Comparison of ENCODE assay signal across 8 mouse cellular contexts in the genomic region with DNA sequence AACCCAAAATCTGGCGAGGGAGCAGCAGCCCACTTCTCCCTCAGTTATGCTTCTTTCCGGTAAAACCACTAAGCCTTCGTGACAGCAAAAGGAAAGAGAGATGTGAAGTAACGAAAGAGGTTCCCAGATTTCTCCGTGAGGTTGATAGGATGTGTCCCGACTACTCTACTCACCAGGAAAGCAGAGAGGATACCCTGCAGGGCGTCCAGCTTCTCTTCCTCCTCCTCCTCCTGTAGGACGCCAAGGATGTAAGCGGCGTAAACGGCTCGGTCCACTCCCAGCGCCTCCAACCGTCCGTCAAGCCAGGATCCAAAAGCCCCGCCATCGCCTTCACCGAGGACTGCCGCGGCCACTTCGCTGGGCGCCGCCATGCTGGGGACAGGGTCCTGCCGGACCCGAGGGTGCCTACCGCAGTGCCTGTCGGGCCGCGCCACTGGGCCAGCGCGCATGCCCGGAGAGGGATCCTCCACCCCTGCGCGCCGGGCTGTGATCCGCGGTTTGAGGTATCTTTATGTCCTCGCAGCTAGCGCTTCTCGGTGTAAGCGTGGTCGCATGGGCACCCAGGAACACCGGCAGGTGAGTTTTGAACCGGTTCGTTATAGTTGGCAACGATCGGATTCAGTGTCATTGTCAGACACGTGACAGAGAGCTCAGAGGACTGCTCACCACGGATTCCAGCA. TPM values are rescaled to one million over a fixed set of nuclear protein-coding genes. Genes with fewer than 3 reads are reported as not detected.
DNase-seq lines count a peak whose midpoint lies in the region; ATAC-seq and TF ChIP-seq lines count a peak whose summit lies in the region.

A gene (minus strand): TSS at position 445 of the 680 bp plus-strand sequence.

- WGBS in forebrain, embryonic 15.5 days: under 1% methylated on average over 49 of the region's 49 CpGs
- under 1% methylated on average over 49 of the region's 49 CpGs for WGBS in liver, postnatal 0 days (ENCODE audit: insufficient replicate concordance)
- WGBS in neural tube, embryonic 13.5 days: under 1% methylated on average over 49 of the region's 49 CpGs

- intact Hi-C loops in heart, postnatal 25 days (cut with DNase I): no loop called here

- H3K9ac ChIP-seq in ES-E14 (ENCODE audit: insufficient read depth, low read depth, low read length, poor library complexity, severe bottlenecking): peak within 1 kb of the TSS; percentile 91
- peak within 1 kb of the TSS; percentile 79 for H3K9ac ChIP-seq in forebrain, embryonic 15.5 days (replicated peaks)
- H3K9ac ChIP-seq in liver, postnatal 0 days (replicated peaks): peak within 1 kb of the TSS; percentile 72
- H3K9ac ChIP-seq in neural tube, embryonic 13.5 days: peak within 1 kb of the TSS; percentile 79

- peak within 1 kb of the TSS; percentile 93 to 96 for H3K4me3 ChIP-seq in ES-E14 (ENCODE audit: insufficient read depth in 1 of 2, low read depth in 1 of 2, low read length in 2 of 2, poor library complexity in 1 of 2, severe bottlenecking in 1 of 2)
- H3K4me3 ChIP-seq in forebrain, embryonic 15.5 days: peak within 1 kb of the TSS; percentile 74
- peak within 1 kb of the TSS; percentile 80 for H3K4me3 ChIP-seq in liver, postnatal 0 days (ENCODE audit: low read depth, low read length)
- H3K4me3 ChIP-seq in neural tube, embryonic 13.5 days: peak within 1 kb of the TSS; percentile 66

- TF ChIP-seq CTCF in liver, postnatal 0 days (IDR thresholded peaks at IDR 0.05; ENCODE audit: low read depth): no peak

- H3K27ac ChIP-seq in ES-E14 (ENCODE audit: insufficient read depth, low read depth, low read length, poor library complexity, severe bottlenecking): no peak within 1 kb of the TSS
- peak within 1 kb of the TSS; percentile 69 for H3K27ac ChIP-seq in forebrain, embryonic 15.5 days (replicated peaks)
- 0 out of 2 replicates have a peak within 1 kb of the TSS, but pooled peaks have one; percentile 2 for H3K27ac ChIP-seq in liver, postnatal 0 days (ENCODE audit: low read depth)
- H3K27ac ChIP-seq in neural tube, embryonic 13.5 days (replicated peaks): peak within 1 kb of the TSS; percentile 63

- in situ Hi-C loops in ES-E14 (cut with MboI; ENCODE audit: low sequenced_read_pairs in 2 of 2, unreplicated experiment in 2 of 2): no loop called here

- H3K4me2 ChIP-seq in forebrain, embryonic 15.5 days (replicated peaks): peak within 1 kb of the TSS; percentile 64
- peak within 1 kb of the TSS; percentile 95 for H3K4me2 ChIP-seq in liver, postnatal 0 days (ENCODE audit: low read depth, low read length)
- peak within 1 kb of the TSS; percentile 75 for H3K4me2 ChIP-seq in neural tube, embryonic 13.5 days

- H3K27me3 ChIP-seq in forebrain, embryonic 15.5 days: no peaks in the 10 kb centered on the region
- no peaks in the 10 kb centered on the region for H3K27me3 ChIP-seq in liver, postnatal 0 days (ENCODE audit: insufficient read depth, low read length)
- H3K27me3 ChIP-seq in neural tube, embryonic 13.5 days: no peaks in the 10 kb centered on the region

- no peak for TF ChIP-seq EP300 in liver, postnatal 0 days (IDR thresholded peaks at IDR 0.05; ENCODE audit: low read depth)

- ATAC-seq in forebrain, embryonic 15.5 days (replicated peaks): peak; percentile 98
- ATAC-seq in liver, postnatal 0 days: peak; percentile 99
- peak; percentile 97 for ATAC-seq in neural tube, embryonic 13.5 days (ENCODE audit: low read depth)

- no peaks in the 10 kb centered on the region; a peak in 1 of 4 replicates for H3K4me1 ChIP-seq in ES-E14 (ENCODE audit: control insufficient read depth in 2 of 2, insufficient read depth in 2 of 2, low read length in 2 of 2, poor library complexity in 1 of 2)
- peaks cover 19% of the 10 kb centered on the region for H3K4me1 ChIP-seq in forebrain, embryonic 15.5 days
- H3K4me1 ChIP-seq in liver, postnatal 0 days (ENCODE audit: insufficient read depth): peaks cover 15% of the 10 kb centered on the region
- H3K4me1 ChIP-seq in neural tube, embryonic 13.5 days (replicated peaks): peaks cover 21% of the 10 kb centered on the region

- DNase-seq in ES-E14 (ENCODE audit: low read depth, low spot score): peak; percentile 50
- peak; percentile 85 for DNase-seq in cerebellum, adult 11-12 months
- DNase-seq in heart, postnatal 25 days (ENCODE audit: low spot score): peak; percentile 74
- DNase-seq in layer of hippocampus, adult 11-12 months (ENCODE audit: low spot score): peak; percentile 83
- peak; percentile 92 for DNase-seq in liver, postnatal 0 days
- peak; percentile 61 for DNase-seq in telencephalon, adult 2 months (ENCODE audit: low read depth, low spot score)

- no peaks in the 10 kb centered on the region for H3K9me3 ChIP-seq in ES-E14 (ENCODE audit: control insufficient read depth, insufficient read depth, low read depth, low read length)
- no peaks in the 10 kb centered on the region for H3K9me3 ChIP-seq in forebrain, embryonic 15.5 days
- no peaks in the 10 kb centered on the region for H3K9me3 ChIP-seq in liver, postnatal 0 days (ENCODE audit: low read length)
- H3K9me3 ChIP-seq in neural tube, embryonic 13.5 days: no peaks in the 10 kb centered on the region

- peaks cover 2% of the 10 kb centered on the region; the same call in 1 of the 2 replicates for H3K36me3 ChIP-seq in ES-E14 (ENCODE audit: control insufficient read depth, insufficient read depth, low read length, poor library complexity, severe bottlenecking)
- H3K36me3 ChIP-seq in forebrain, embryonic 15.5 days: 0 out of 2 replicates have a peak, but pooled peaks cover 6% of the 10 kb centered on the region
- H3K36me3 ChIP-seq in liver, postnatal 0 days (replicated peaks; ENCODE audit: insufficient read depth, low read length): no peaks in the 10 kb centered on the region; the same call in 1 of the 2 replicates
- H3K36me3 ChIP-seq in neural tube, embryonic 13.5 days: peaks cover 11% of the 10 kb centered on the region

TF ChIP-seq in ES-E14, 5 proteins besides CTCF, POLR2A, EP300 and RAD21:
- TF ChIP-seq ZC3H11A (IDR thresholded peaks at IDR 0.05; ENCODE audit: borderline replicate concordance, low read depth, low read length) (0 out of 2 replicates have a peak, but pooled peaks have one; percentile 2), HCFC1 (IDR thresholded peaks at IDR 0.05; ENCODE audit: borderline replicate concordance, insufficient read depth, low read length) (no peak)

RNA-seq across cellular contexts. Expression of the gene that starts here (rescaled TPM):
- 40.5 and 53.7 TPM in 2 replicates for total RNA-seq in ES-E14 (2012; rRNA removed)
- polyA plus RNA-seq in forebrain, embryonic 15.5 days (2015; fragmentation: Nextera tagmentation; extraction: Ambion mirVana): 44.9 and 48.3 TPM in 2 replicates
- 10 to 100 TPM; 21.2 to 22.8 TPM for total RNA-seq in heart, postnatal 25 days (2021)
- 9.5 and 9.6 TPM in 2 replicates for polyA plus RNA-seq in liver, postnatal 0 days (2015; fragmentation: Nextera tagmentation; extraction: Ambion mirVana)
- polyA plus RNA-seq in neural tube, embryonic 13.5 days (2015; fragmentation: Nextera tagmentation; extraction: Ambion mirVana): 33.4 and 43.0 TPM in 2 replicates
